Mouse (Mus musculus): ENCODE results near the gene Bmpr1b. TPM values are rescaled to one million over a fixed set of nuclear protein-coding genes. Genes with fewer than 3 reads are reported as not detected.

Bmpr1b gene
- polyA plus RNA-seq, 1 experiment from 2014 or later: 4.2 TPM

GRCm38 (mm10) chr3:141828301-141828700, 340.9 kb downstream of the Bmpr1b start:
- Histone ChIP-seq H3K9me3 (ENCODE audit: control insufficient read depth, low read length) (no peaks in the 10 kb centered on the region), H3K27ac (replicated peaks; ENCODE audit: low read depth, low read length) (no peak overlapping the region), H3K9ac (replicated peaks; ENCODE audit: low read length) (no peak overlapping the region), H3K4me2 (ENCODE audit: low read length) (no peak overlapping the region), H3K27me3 (ENCODE audit: control insufficient read depth, insufficient read depth, low read length) (no peaks in the 10 kb centered on the region), H3K4me1 (ENCODE audit: control insufficient read depth, insufficient read depth, low read length) (no peaks in the 10 kb centered on the region), H3K36me3 (ENCODE audit: control insufficient read depth, insufficient read depth, low read length) (peaks cover 2% of the 10 kb centered on the region; the same call in 1 of the 2 replicates), H3K4me3 (replicated peaks; ENCODE audit: low read depth, low read length) (no peak overlapping the region)
- 95% methylated on average over 5 of the region's 5 CpGs for WGBS
- ATAC-seq (ENCODE audit: low FRiP score, low TSS enrichment) (no peak), DNase-seq (no peak)

GRCm38 (mm10) chr3:141819331-141819941, 349.8 kb downstream of the Bmpr1b start:
- peak overlapping the region; percentile 46 for H3K4me2 ChIP-seq (ENCODE audit: low read length)
- no peaks in the 10 kb centered on the region for H3K27me3 ChIP-seq (ENCODE audit: control insufficient read depth, insufficient read depth, low read length)
- H3K4me1 ChIP-seq (ENCODE audit: control insufficient read depth, insufficient read depth, low read length): peaks cover 16% of the 10 kb centered on the region
- peak overlapping the region; percentile 8; the same call in 1 of the 2 replicates for H3K4me3 ChIP-seq (replicated peaks; ENCODE audit: low read depth, low read length)
- peak overlapping the region; percentile 70 for H3K27ac ChIP-seq (replicated peaks; ENCODE audit: low read depth, low read length)
- DNase-seq: peak; percentile 83
- peak; percentile 91 for ATAC-seq (ENCODE audit: low FRiP score, low TSS enrichment)
- under 1% methylated on average over 13 of the region's 13 CpGs for WGBS
- no peaks in the 10 kb centered on the region for H3K36me3 ChIP-seq (ENCODE audit: control insufficient read depth, insufficient read depth, low read length)
- H3K9ac ChIP-seq (replicated peaks; ENCODE audit: low read length): no peak overlapping the region
- no peaks in the 10 kb centered on the region for H3K9me3 ChIP-seq (ENCODE audit: control insufficient read depth, low read length)

GRCm38 (mm10) chr3:141818615-141819312, 350.5 kb downstream of the Bmpr1b start:
- H3K9ac ChIP-seq (replicated peaks; ENCODE audit: low read length): no peak overlapping the region; the same call in 1 of the 2 replicates
- ATAC-seq (ENCODE audit: low FRiP score, low TSS enrichment): peak; percentile 73
- no peaks in the 10 kb centered on the region for H3K27me3 ChIP-seq (ENCODE audit: control insufficient read depth, insufficient read depth, low read length)
- WGBS: 2% methylated on average over 3 of the region's 3 CpGs
- H3K27ac ChIP-seq (replicated peaks; ENCODE audit: low read depth, low read length): peak overlapping the region; percentile 70
- no peaks in the 10 kb centered on the region for H3K9me3 ChIP-seq (ENCODE audit: control insufficient read depth, low read length)
- H3K36me3 ChIP-seq (ENCODE audit: control insufficient read depth, insufficient read depth, low read length): no peaks in the 10 kb centered on the region
- H3K4me1 ChIP-seq (ENCODE audit: control insufficient read depth, insufficient read depth, low read length): peaks cover 16% of the 10 kb centered on the region
- peak; percentile 58 for DNase-seq
- H3K4me2 ChIP-seq (ENCODE audit: low read length): peak overlapping the region; percentile 46
- no peak overlapping the region for H3K4me3 ChIP-seq (replicated peaks; ENCODE audit: low read depth, low read length)

GRCm38 (mm10) chr3:141814776-141815175, 354.4 kb downstream of the Bmpr1b start:
- H3K27me3 ChIP-seq (ENCODE audit: control insufficient read depth, insufficient read depth, low read length): no peaks in the 10 kb centered on the region
- no peaks in the 10 kb centered on the region for H3K36me3 ChIP-seq (ENCODE audit: control insufficient read depth, insufficient read depth, low read length)
- no peaks in the 10 kb centered on the region for H3K9me3 ChIP-seq (ENCODE audit: control insufficient read depth, low read length)
- no peak overlapping the region for H3K9ac ChIP-seq (replicated peaks; ENCODE audit: low read length)
- no peak for ATAC-seq (ENCODE audit: low FRiP score, low TSS enrichment)
- peaks cover 15% of the 10 kb centered on the region for H3K4me1 ChIP-seq (ENCODE audit: control insufficient read depth, insufficient read depth, low read length)
- WGBS: 82% methylated on average over 1 of the region's 1 CpGs
- no peak overlapping the region for H3K4me3 ChIP-seq (replicated peaks; ENCODE audit: low read depth, low read length)
- DNase-seq: no peak
- no peak overlapping the region for H3K4me2 ChIP-seq (ENCODE audit: low read length)
- no peak overlapping the region; the same call in 1 of the 2 replicates for H3K27ac ChIP-seq (replicated peaks; ENCODE audit: low read depth, low read length)

GRCm38 (mm10) chr3:141811348-141811747, 357.9 kb downstream of the Bmpr1b start:
- Histone ChIP-seq H3K9ac (replicated peaks; ENCODE audit: low read length) (no peak overlapping the region), H3K9me3 (ENCODE audit: control insufficient read depth, low read length) (no peaks in the 10 kb centered on the region), H3K36me3 (ENCODE audit: control insufficient read depth, insufficient read depth, low read length) (no peaks in the 10 kb centered on the region), H3K27me3 (ENCODE audit: control insufficient read depth, insufficient read depth, low read length) (no peaks in the 10 kb centered on the region), H3K4me3 (replicated peaks; ENCODE audit: low read depth, low read length) (no peak overlapping the region), H3K4me1 (ENCODE audit: control insufficient read depth, insufficient read depth, low read length) (peaks cover 5% of the 10 kb centered on the region; the same call in 1 of the 2 replicates), H3K27ac (replicated peaks; ENCODE audit: low read depth, low read length) (no peak overlapping the region), H3K4me2 (ENCODE audit: low read length) (no peak overlapping the region)
- ATAC-seq (ENCODE audit: low FRiP score, low TSS enrichment) (no peak), DNase-seq (peak; percentile 65)
- WGBS: 21% methylated on average over 2 of the region's 2 CpGs

GRCm38 (mm10) chr3:141810944-141811343, 358.3 kb downstream of the Bmpr1b start:
- ATAC-seq (ENCODE audit: low FRiP score, low TSS enrichment): 0 out of 2 replicates have a peak, but pooled peaks have one; percentile 34
- H3K27ac ChIP-seq (replicated peaks; ENCODE audit: low read depth, low read length): no peak overlapping the region; the same call in 1 of the 2 replicates
- H3K27me3 ChIP-seq (ENCODE audit: control insufficient read depth, insufficient read depth, low read length): no peaks in the 10 kb centered on the region
- no peak overlapping the region for H3K4me2 ChIP-seq (ENCODE audit: low read length)
- no peak overlapping the region for H3K4me3 ChIP-seq (replicated peaks; ENCODE audit: low read depth, low read length)
- H3K36me3 ChIP-seq (ENCODE audit: control insufficient read depth, insufficient read depth, low read length): no peaks in the 10 kb centered on the region
- H3K9ac ChIP-seq (replicated peaks; ENCODE audit: low read length): no peak overlapping the region
- H3K9me3 ChIP-seq (ENCODE audit: control insufficient read depth, low read length): no peaks in the 10 kb centered on the region
- H3K4me1 ChIP-seq (ENCODE audit: control insufficient read depth, insufficient read depth, low read length): peaks cover 5% of the 10 kb centered on the region; the same call in 1 of the 2 replicates
- 37% methylated on average over 7 of the region's 7 CpGs for WGBS
- no peak for DNase-seq

GRCm38 (mm10) chr3:141809581-141809980, 359.6 kb downstream of the Bmpr1b start:
- Histone ChIP-seq H3K4me3 (replicated peaks; ENCODE audit: low read depth, low read length) (no peak overlapping the region), H3K9ac (replicated peaks; ENCODE audit: low read length) (no peak overlapping the region), H3K36me3 (ENCODE audit: control insufficient read depth, insufficient read depth, low read length) (no peaks in the 10 kb centered on the region), H3K4me1 (ENCODE audit: control insufficient read depth, insufficient read depth, low read length) (peaks cover 5% of the 10 kb centered on the region; the same call in 1 of the 2 replicates), H3K4me2 (ENCODE audit: low read length) (no peak overlapping the region), H3K27ac (replicated peaks; ENCODE audit: low read depth, low read length) (no peak overlapping the region), H3K27me3 (ENCODE audit: control insufficient read depth, insufficient read depth, low read length) (no peaks in the 10 kb centered on the region), H3K9me3 (ENCODE audit: control insufficient read depth, low read length) (no peaks in the 10 kb centered on the region)
- DNase-seq: no peak
- 81% methylated on average over 3 of the region's 3 CpGs for WGBS
- no peak for ATAC-seq (ENCODE audit: low FRiP score, low TSS enrichment)

GRCm38 (mm10) chr3:141804133-141804532, 365.1 kb downstream of the Bmpr1b start:
- WGBS: 82% methylated on average over 5 of the region's 5 CpGs
- no peak for ATAC-seq (ENCODE audit: low FRiP score, low TSS enrichment)
- no peaks in the 10 kb centered on the region for H3K27me3 ChIP-seq (ENCODE audit: control insufficient read depth, insufficient read depth, low read length)
- no peak overlapping the region for H3K27ac ChIP-seq (replicated peaks; ENCODE audit: low read depth, low read length)
- no peak overlapping the region for H3K4me2 ChIP-seq (ENCODE audit: low read length)
- H3K4me3 ChIP-seq (replicated peaks; ENCODE audit: low read depth, low read length): no peak overlapping the region
- H3K9ac ChIP-seq (replicated peaks; ENCODE audit: low read length): no peak overlapping the region
- no peaks in the 10 kb centered on the region for H3K9me3 ChIP-seq (ENCODE audit: control insufficient read depth, low read length)
- H3K36me3 ChIP-seq (ENCODE audit: control insufficient read depth, insufficient read depth, low read length): no peaks in the 10 kb centered on the region
- DNase-seq: no peak
- no peaks in the 10 kb centered on the region for H3K4me1 ChIP-seq (ENCODE audit: control insufficient read depth, insufficient read depth, low read length)
